Mouse (Mus musculus) forebrain, embryonic 13.5 days (tissue): Measurements from ENCODE around the gene Snx25. TPM values are rescaled to one million over a fixed set of nuclear protein-coding genes. Genes with fewer than 3 reads are reported as not detected.
"Not testable (repeated sequence)": the region's sequence is repeated elsewhere in the genome, so short reads cannot be mapped to it uniquely, and the experiment has no call there.

ENCODE experiments used
- ATAC-seq: fragments of 200-750 bp; cut with Nextera tagmentation; 2 replicates; pipeline ENCODE4 v1.8.0; 2017
- H3K27ac ChIP-seq: fragments of 300-500 bp; sonication (generic); 2 replicates; pipeline ENCODE4 v1.5.1; 2015; ENCODE audit warnings: inconsistent platforms, mild to moderate bottlenecking, moderate library complexity
- H3K27me3 ChIP-seq: fragments of 300-500 bp; sonication (generic); 2 replicates; pipeline ENCODE4 v1.6.1; 2015; ENCODE audit warnings: mild to moderate bottlenecking, inconsistent platforms
- H3K36me3 ChIP-seq: fragments of 300-500 bp; sonication (generic); 2 replicates; pipeline ENCODE4 v1.6.1; 2015; ENCODE audit warnings: mild to moderate bottlenecking, inconsistent platforms; ENCODE audit not compliant: poor library complexity, severe bottlenecking
- H3K4me1 ChIP-seq: fragments of 300-500 bp; sonication (generic); 2 replicates; pipeline ENCODE4 v1.6.1; 2015; ENCODE audit warnings: inconsistent platforms
- H3K4me2 ChIP-seq: fragments of 300-500 bp; sonication (generic); 2 replicates; pipeline ENCODE4 v1.6.1; 2015; ENCODE audit warnings: inconsistent platforms, mild to moderate bottlenecking, moderate library complexity
- H3K4me3 ChIP-seq: fragments of 300-500 bp; sonication (generic); 2 replicates; pipeline ENCODE4 v1.5.1; 2015; ENCODE audit warnings: mild to moderate bottlenecking, inconsistent platforms
- H3K9ac ChIP-seq: fragments of 300-500 bp; sonication (generic); 2 replicates; pipeline ENCODE4 v1.6.1; 2015; ENCODE audit warnings: mild to moderate bottlenecking, inconsistent platforms
- H3K9me3 ChIP-seq: fragments of 300-500 bp; sonication (generic); replicated peaks from 2 replicates; pipeline ENCODE4 v1.6.1; 2016; ENCODE audit warnings: inconsistent platforms
- WGBS: fragments of 180-500 bp; shearing (Covaris S2); methylation state at CpG from one replicate; pipeline ENCODE4 v1.1.7; 2015; 5-methylcytosine and 5-hydroxymethylcytosine counted together
- polyA plus RNA-seq: library from polyadenylated mRNA; unstranded; fragments of >200 nt; fragmentation: Nextera tagmentation; extraction: Ambion mirVana; gene quantifications from 2 replicates; pipeline ENCODE4 v1.2.1, GENCODE M21; 2015

The Snx25 gene
- polyA plus RNA-seq, 1 experiment from 2014 or later, result 3.8 TPM

DNA sequence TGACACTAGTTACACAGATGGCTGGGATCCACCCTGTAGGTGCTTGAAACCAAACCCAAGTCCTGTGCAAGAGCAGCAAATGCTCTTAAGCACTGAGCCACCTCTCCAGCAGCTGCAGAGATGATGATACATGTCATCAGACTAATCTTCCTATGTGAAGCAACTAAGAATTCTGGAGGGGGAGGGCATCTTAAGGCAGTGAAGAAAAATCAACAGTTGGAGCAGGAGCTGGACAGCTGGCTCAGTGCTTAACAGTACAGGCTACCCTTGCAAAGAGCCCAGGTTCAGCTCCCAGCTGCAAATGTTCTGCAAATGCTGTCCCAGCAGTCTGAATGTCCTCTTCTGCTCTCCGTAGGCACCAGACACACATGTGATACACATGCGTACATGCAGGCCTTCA lies 29.5 kb downstream of the Snx25 start:
- Histone ChIP-seq H3K9ac (no peak overlapping the region), H3K9me3 (no peaks in the 10 kb centered on the region), H3K4me2 (no peak overlapping the region), H3K36me3 (0 out of 2 replicates have a peak, but pooled peaks cover 7% of the 10 kb centered on the region), H3K4me3 (no peak overlapping the region), H3K27ac (no peak overlapping the region), H3K4me1 (no peaks in the 10 kb centered on the region), H3K27me3 (no peaks in the 10 kb centered on the region)
- 100% methylated on average over 2 of the region's 2 CpGs for WGBS
- ATAC-seq, result no peak

DNA sequence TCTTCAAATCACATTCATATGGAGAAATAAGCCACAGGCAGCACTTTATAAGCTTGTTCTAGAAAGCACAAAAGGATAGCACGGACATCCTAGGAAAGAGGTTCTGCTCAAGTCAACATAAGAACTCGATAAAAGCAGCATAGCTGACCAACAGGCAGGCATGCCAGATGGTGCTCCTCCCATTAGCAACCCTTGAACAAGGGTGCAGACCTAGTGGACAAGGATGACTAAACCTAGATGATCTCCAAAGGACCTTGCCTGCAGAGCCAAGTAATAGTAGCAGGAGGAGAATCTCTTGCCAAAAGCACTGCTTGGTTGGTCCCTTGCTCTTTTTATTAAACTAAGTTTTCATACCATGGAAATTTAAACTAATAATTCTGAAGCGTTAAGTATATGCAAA lies 32.8 kb downstream of the Snx25 start:
- Histone ChIP-seq H3K4me2 (no peak overlapping the region), H3K27ac (no peak overlapping the region), H3K4me3 (no peak overlapping the region), H3K27me3 (no peaks in the 10 kb centered on the region), H3K9me3 (no peaks in the 10 kb centered on the region), H3K4me1 (no peaks in the 10 kb centered on the region), H3K9ac (no peak overlapping the region), H3K36me3 (peaks cover 12% of the 10 kb centered on the region; the same call in 1 of the 2 replicates)
- ATAC-seq, result no peak
- WGBS, result 95% methylated on average over 3 of the region's 3 CpGs

DNA sequence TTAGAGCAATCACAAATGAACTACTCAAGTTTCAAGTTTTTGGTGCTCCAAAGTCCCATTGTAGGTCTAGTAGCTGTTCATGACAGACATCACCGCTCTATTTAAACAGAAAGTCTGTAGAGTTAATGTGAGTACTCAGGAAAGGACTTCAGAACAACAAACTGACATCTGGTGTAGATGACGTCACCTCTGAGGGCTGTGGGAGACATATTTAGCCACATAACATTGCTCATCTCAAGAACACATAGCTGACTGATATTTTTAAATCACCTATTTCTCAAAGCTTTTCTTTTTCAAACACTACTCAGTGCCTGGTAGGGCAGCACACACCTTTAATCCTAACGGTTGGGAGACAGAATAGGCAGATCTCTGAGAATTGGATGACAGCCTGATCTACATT lies 34.8 kb downstream of the Snx25 start:
- H3K9ac ChIP-seq, result no peak overlapping the region
- H3K4me1 ChIP-seq, result no peaks in the 10 kb centered on the region
- H3K27me3 ChIP-seq, result no peaks in the 10 kb centered on the region
- peaks cover 8% of the 10 kb centered on the region; the same call in 1 of the 2 replicates for H3K36me3 ChIP-seq
- no peak for ATAC-seq
- H3K27ac ChIP-seq, result no peak overlapping the region
- WGBS, result 84% methylated on average over 3 of the region's 3 CpGs
- no peaks in the 10 kb centered on the region for H3K9me3 ChIP-seq
- H3K4me2 ChIP-seq, result no peak overlapping the region
- no peak overlapping the region for H3K4me3 ChIP-seq

DNA sequence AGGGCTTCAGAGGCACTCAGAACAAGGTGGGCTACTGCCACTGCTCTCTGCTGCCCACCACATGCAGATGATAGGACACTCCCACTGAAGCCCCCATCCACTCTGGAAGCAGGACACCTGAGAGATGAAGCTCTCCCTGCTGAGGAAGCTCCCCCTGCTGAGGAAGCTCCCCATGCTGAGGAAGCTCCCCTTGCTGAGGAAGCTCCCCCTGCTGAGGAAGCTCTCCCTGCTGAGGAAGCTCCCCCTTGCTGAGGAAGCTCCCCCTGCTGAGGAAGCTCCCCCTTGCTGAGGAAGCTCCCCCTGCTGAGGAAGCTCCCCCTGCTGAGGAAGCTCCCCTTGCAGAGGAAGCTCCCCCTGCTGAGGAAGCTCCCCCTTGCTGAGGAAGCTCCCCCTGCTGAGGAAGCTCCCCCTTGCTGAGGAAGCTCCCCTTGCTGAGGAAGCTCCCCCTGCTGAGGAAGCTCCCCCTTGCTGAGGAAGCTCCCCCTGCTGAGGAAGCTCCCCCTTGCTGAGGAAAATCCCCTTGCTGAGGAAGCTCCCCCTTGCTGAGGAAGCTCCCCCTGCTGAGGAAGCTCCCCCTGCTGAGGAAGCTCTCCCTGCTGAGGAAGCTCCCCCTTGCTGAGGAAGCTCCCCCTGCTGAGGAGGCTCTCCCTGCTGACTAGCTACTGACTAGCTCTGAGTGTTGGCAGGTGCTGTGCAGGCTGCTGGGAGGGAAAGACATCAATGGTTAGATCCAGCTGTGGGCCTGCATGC lies 38.4 kb downstream of the Snx25 start:
- not testable (repeated sequence) for H3K4me3 ChIP-seq, H3K9me3 ChIP-seq, H3K27me3 ChIP-seq, ATAC-seq, H3K4me2 ChIP-seq, H3K4me1 ChIP-seq, H3K36me3 ChIP-seq, H3K27ac ChIP-seq, H3K9ac ChIP-seq

DNA sequence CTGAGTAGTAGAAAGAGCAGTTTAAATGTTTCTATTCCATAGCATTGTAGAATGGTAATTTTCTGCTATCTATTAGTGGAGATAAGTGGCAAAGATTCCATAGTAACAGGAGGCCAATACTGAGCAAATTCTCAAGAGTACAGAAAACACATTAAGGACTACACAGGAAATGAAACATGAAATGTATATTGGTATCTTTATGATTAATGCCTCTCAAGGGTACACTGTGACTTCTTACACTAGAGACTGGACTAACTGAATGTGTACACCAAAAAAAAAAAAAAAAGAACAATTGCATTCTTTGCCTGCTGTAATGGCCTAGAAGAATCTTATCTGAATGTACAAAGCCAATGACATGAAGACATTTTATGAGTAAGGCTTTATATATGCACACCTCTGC lies 44.3 kb downstream of the Snx25 start:
- no peak for ATAC-seq
- no peak overlapping the region for H3K9ac ChIP-seq
- no peaks in the 10 kb centered on the region for H3K9me3 ChIP-seq
- H3K27ac ChIP-seq, result no peak overlapping the region
- no peak overlapping the region for H3K4me2 ChIP-seq
- peaks cover 12% of the 10 kb centered on the region for H3K36me3 ChIP-seq
- no peaks in the 10 kb centered on the region for H3K27me3 ChIP-seq
- no peak overlapping the region for H3K4me3 ChIP-seq
- no peaks in the 10 kb centered on the region for H3K4me1 ChIP-seq

DNA sequence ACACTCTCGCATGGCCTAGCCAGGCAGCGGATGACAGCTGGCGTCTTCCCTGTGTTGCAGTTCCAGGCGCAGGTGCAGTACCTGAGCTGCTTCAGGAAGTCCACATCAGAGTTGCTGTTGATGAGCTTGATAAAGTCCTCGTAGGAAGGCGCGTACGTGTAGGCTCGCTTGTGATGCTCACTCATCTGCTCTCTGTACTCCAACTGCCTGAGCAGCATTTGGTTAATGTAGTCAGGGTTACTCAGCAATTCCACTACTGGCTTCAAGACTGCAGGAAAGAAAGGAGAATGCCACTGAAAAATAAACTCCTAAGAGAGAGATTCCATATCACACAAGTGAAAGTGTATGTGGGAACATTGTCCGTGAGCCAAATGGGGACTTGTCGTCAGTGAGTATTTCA lies 48.5 kb downstream of the Snx25 start:
- ATAC-seq, result no peak
- Histone ChIP-seq H3K27ac (no peak overlapping the region), H3K4me3 (no peak overlapping the region), H3K4me2 (no peak overlapping the region), H3K9me3 (no peaks in the 10 kb centered on the region; the same call in 1 of the 2 replicates), H3K36me3 (peaks cover 38% of the 10 kb centered on the region), H3K9ac (no peak overlapping the region), H3K4me1 (no peaks in the 10 kb centered on the region), H3K27me3 (no peaks in the 10 kb centered on the region)
- 95% methylated on average over 11 of the region's 11 CpGs for WGBS

DNA sequence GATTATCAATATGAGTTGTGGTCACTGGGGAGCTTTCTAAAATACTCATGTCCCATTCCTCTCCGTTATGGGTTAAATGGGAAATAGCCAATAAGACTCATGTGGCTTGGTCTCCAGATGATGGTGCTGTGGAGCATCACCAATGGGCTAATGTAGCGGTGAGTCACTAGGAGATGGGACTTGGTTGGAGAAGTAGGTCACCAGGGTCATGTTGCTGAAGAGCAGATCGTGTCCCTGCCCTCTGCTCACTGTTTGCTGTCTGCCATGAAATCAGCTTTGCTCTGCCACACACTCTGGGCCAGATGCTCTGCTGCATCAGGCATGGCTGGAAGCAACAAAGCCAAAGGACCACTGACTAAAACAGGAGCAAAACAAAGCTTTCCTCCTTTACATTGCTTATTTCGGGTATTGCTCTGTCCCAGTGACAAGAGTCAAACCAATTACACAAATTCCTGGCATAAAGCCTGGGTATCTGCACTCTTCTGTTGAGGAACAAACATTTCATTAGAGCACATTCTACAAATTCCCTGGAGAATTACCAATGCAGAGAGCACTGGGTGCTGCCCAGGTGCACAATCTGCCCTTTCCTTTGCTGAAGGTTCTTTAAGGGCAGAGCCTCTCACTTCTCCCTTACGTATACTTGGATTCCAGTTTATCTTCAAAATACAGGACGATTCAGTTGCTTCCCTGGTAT lies 59.1 kb downstream of the Snx25 start:
- H3K27ac ChIP-seq, result no peak overlapping the region
- no peak overlapping the region for H3K9ac ChIP-seq
- no peaks in the 10 kb centered on the region for H3K9me3 ChIP-seq
- H3K4me3 ChIP-seq, result no peak overlapping the region
- WGBS, result 83% methylated on average over 6 of the region's 6 CpGs
- no peaks in the 10 kb centered on the region for H3K4me1 ChIP-seq
- no peaks in the 10 kb centered on the region for H3K27me3 ChIP-seq
- H3K4me2 ChIP-seq, result no peak overlapping the region
- H3K36me3 ChIP-seq, result 0 out of 2 replicates have a peak, but pooled peaks cover 5% of the 10 kb centered on the region
- no peak for ATAC-seq

DNA sequence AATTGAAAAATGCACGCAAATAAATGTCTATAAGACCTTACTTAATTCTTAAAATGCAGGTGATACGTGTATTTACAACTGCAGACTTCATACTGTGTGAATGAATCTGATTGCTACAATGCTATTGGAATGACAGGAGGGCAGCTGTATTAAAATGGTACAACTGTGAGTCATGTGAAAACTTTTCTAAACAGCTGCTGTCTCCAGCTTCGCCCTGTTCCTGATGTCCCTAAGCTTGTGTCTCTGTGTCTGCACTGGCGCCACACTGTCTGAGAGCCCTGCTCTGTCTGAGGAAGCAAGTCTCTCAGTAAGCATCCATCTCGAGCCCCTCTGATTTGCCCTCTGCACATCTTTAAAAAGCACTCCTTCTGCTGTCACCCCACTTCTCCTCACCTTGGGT lies 68.8 kb downstream of the Snx25 start:
- no peaks in the 10 kb centered on the region for H3K4me1 ChIP-seq
- H3K27ac ChIP-seq, result no peak overlapping the region
- no peaks in the 10 kb centered on the region for H3K27me3 ChIP-seq
- H3K9me3 ChIP-seq, result no peaks in the 10 kb centered on the region
- no peak for ATAC-seq
- no peak overlapping the region for H3K9ac ChIP-seq
- no peak overlapping the region for H3K4me3 ChIP-seq
- H3K36me3 ChIP-seq, result peaks cover 15% of the 10 kb centered on the region; the same call in 1 of the 2 replicates
- H3K4me2 ChIP-seq, result no peak overlapping the region
- WGBS, result 84% methylated on average over 5 of the region's 5 CpGs

DNA sequence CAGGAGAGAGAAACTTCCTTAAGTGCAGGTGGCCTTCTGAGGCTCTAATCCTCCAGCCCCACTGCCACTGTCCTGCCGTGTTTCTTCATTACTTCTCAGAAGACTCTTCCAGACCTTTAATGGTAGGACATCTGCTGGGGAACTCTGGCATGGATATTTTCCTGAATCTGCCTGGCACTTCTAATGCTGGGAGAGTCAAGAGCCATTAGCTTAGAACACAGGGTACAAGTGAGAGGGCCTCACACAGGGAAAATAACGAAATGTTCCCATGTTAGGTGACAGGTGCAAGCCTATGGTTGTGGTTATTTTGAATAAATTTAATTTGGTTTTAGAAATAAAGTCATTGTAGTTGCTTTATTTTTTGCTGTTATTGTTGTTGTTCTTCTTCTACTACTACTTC lies 70.9 kb downstream of the Snx25 start:
- H3K27me3 ChIP-seq, result no peaks in the 10 kb centered on the region
- no peak overlapping the region for H3K27ac ChIP-seq
- no peaks in the 10 kb centered on the region for H3K4me1 ChIP-seq
- ATAC-seq, result no peak
- no peak overlapping the region for H3K4me2 ChIP-seq
- peaks cover 9% of the 10 kb centered on the region; the same call in 1 of the 2 replicates for H3K36me3 ChIP-seq
- 82% methylated on average over 2 of the region's 2 CpGs for WGBS
- no peak overlapping the region for H3K4me3 ChIP-seq
- H3K9ac ChIP-seq, result no peak overlapping the region
- H3K9me3 ChIP-seq, result no peaks in the 10 kb centered on the region

DNA sequence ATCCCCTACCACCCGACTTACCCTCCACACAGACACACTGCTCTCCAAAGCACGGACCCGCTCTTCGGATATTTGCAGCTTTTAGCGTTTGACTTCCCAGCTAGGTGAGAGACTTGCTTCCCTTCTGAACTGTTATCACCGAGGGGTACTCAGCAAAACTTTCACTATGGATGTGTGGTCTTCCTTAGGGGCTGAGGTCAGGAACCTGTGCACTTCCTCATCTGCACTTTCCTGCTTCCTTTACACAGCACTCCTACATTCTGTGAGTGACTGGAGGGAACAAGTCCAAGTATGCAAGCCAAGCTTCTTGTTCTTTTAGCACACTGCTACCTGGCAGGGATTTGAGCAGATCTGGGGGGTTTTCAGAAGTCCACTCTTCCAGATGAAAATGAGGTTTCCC lies 73.1 kb downstream of the Snx25 start:
- WGBS, result 90% methylated on average over 6 of the region's 6 CpGs
- Histone ChIP-seq H3K9me3 (no peaks in the 10 kb centered on the region), H3K9ac (no peak overlapping the region), H3K27ac (no peak overlapping the region), H3K4me3 (no peak overlapping the region), H3K36me3 (peaks cover 9% of the 10 kb centered on the region; the same call in 1 of the 2 replicates), H3K4me2 (no peak overlapping the region), H3K27me3 (no peaks in the 10 kb centered on the region), H3K4me1 (no peaks in the 10 kb centered on the region)
- no peak for ATAC-seq

DNA sequence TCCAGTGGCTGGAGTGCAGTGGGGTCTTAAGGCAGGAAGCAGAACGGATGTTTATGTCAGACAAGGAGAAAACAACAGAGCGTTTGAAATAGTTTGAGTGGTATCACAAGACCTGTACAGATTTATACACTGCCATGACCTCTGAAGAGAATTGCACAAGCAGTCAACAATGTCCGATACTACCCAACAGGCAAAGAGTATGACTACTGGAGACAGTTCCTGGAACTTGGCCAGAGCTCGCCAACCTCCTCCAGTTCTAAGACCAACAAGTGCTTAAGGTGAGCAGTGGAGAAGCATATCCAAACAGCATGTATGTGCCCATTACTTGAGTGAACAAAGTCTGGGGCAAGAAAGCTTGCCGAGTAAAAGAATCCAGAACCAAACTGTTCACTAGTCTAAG lies 76.7 kb downstream of the Snx25 start:
- Histone ChIP-seq H3K4me1 (no peaks in the 10 kb centered on the region), H3K9ac (no peak overlapping the region), H3K4me2 (no peak overlapping the region), H3K36me3 (peaks cover 9% of the 10 kb centered on the region; the same call in 1 of the 2 replicates), H3K27ac (no peak overlapping the region), H3K4me3 (no peak overlapping the region), H3K9me3 (no peaks in the 10 kb centered on the region), H3K27me3 (no peaks in the 10 kb centered on the region)
- no peak for ATAC-seq
- WGBS, result 97% methylated on average over 5 of the region's 5 CpGs

DNA sequence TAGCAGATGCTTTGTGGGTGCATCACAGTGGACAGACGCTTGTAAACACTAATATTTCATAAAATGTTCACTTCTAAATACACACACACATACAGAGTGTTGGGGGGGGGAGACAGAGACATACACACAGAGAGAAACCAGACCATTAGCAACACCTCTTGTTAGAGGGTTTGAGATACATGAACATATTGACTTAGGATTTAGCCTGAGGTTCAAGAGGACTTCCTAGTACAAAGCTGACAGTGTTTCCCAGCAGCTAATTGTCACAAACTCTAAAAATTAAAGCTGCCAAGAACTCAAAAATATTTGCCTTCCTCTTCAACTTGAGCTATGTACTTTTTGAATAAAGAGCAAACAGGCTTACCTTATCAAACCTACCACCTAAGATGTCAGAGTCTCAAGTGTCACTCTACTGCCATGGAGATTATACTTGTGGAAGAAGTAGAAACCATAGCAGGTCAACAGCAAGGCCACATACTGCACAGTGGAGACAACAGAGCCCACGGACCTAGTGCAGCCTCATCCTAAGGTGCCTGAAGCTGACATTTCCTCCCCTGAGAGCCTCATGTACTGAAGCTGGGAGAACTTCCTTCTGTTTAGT lies 78.3 kb downstream of the Snx25 start:
- no peaks in the 10 kb centered on the region for H3K27me3 ChIP-seq
- 92% methylated on average over 2 of the region's 2 CpGs for WGBS

More for the DNA sequence above, 78.3 kb downstream of the Snx25 start:
- H3K4me2 ChIP-seq, result no peak overlapping the region
- no peak overlapping the region for H3K4me3 ChIP-seq
- ATAC-seq, result no peak
- H3K36me3 ChIP-seq, result peaks cover 3% of the 10 kb centered on the region; the same call in 1 of the 2 replicates
- no peaks in the 10 kb centered on the region for H3K9me3 ChIP-seq
- no peaks in the 10 kb centered on the region for H3K4me1 ChIP-seq
- H3K9ac ChIP-seq, result no peak overlapping the region
- H3K27ac ChIP-seq, result no peak overlapping the region
